Mouse (Mus musculus) megakaryocyte, embryonic 14.5 days (primary cell): ENCODE measurements at regions not wholly inside any gene's neighbourhood (a gene's known extent, or its start where the extent isn't known, plus 50 kb on each side); places are given as distances from the start of the nearest gene placed in this dataset.
A peak's percentile ranks its signal among the peaks of the same experiment; 100 is the strongest.

Experiments
- H3K27me3 ChIP-seq: replicated peaks from 2 replicates; pipeline ENCODE3; 2012; ENCODE audit warnings: inconsistent platforms
- H3K36me3 ChIP-seq: replicated peaks from 2 replicates; pipeline ENCODE3; 2012; ENCODE audit warnings: low read length, inconsistent platforms, mixed read lengths
- H3K4me1 ChIP-seq: 2 replicates; pipeline ENCODE4 v1.6.1; 2012; ENCODE audit warnings: inconsistent platforms
- H3K4me3 ChIP-seq: replicated peaks from 2 replicates; pipeline ENCODE3; 2012; ENCODE audit warnings: moderate library complexity, mild to moderate bottlenecking, inconsistent platforms
- H3K9me3 ChIP-seq: 2 replicates; pipeline ENCODE4 v1.6.1; 2012; ENCODE audit warnings: inconsistent platforms
- FLI1 ChIP-seq: IDR thresholded peaks from 2 replicates; pipeline ENCODE4 v1.6.1; 2012; ENCODE audit warnings: low read length, inconsistent platforms, mixed read lengths
- GATA1 ChIP-seq: IDR thresholded peaks from 3 replicates; pipeline ENCODE4 v1.6.1; 2012; ENCODE audit warnings: mixed read lengths, low read length, inconsistent platforms, borderline replicate concordance

DNA sequence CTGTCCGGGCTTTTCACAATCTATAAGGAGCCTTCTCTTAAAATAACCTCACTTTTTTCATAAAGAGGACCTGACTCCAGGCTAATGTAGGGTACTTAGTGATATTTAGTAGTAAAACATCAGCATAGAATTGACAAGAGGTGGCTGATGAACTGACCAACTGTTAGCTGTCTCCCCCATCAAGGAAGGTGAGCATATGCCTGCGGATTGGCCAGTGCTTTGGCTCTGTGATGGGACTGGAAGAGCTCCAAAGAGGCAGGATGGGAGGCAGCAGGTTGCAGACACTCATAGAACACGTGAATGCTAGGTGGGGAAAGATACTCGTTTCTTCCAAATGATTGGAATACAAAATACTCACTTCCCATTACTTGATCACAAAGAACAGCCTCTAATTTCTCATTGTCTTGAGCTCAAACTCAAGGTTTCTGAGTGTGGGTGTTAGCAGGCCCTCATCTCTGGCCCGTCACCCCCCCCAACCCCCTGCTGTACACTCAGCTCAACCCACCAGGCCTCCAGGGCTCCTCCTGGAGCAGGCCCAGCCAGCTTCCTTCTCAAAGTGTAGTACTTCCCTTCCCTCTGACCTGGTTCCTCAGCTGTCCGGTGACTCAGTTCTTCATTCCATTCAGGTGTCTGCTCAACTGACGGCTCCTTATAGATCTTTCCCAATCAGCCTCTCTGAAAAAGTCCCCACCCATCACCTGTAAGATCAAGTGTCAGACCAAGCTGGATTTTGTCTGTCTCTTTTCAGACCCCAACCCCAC, 160.2 kb upstream of the Rbms1 start:
- H3K36me3 ChIP-seq: no peaks in the 10 kb centered on the region
- H3K27me3 ChIP-seq: peaks cover 7% of the 10 kb centered on the region
- TF ChIP-seq GATA1 (no peak), FLI1 (no peak)
- no peak overlapping the region for H3K4me3 ChIP-seq
- H3K9me3 ChIP-seq: no peaks in the 10 kb centered on the region
- 0 out of 2 replicates have a peak, but pooled peaks cover 3% of the 10 kb centered on the region for H3K4me1 ChIP-seq

DNA sequence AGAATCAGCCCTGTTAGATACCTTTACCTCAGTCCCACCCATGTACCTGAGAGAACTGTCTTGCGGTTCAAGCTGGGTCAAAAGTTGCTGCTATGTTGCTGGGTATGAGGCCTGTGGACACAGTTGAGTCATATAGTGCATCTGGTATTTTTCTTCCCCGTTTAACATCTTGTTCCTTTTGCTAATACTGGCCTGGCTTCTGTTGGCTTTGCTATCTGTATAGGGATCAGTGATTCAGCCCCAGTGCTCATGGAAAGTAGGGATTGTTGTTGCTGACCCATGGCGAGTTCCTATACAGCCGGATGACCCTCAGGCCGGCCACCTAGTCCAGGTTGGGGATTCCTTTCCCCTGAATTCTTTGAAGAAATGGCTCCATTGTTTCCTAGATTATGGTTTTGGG, 158.3 kb upstream of the Rbms1 start:
- Histone ChIP-seq H3K9me3 (no peaks in the 10 kb centered on the region), H3K27me3 (peaks cover 2% of the 10 kb centered on the region), H3K36me3 (no peaks in the 10 kb centered on the region), H3K4me3 (no peak overlapping the region), H3K4me1 (peaks cover 17% of the 10 kb centered on the region)
- TF ChIP-seq FLI1 (no peak), GATA1 (no peak)

DNA sequence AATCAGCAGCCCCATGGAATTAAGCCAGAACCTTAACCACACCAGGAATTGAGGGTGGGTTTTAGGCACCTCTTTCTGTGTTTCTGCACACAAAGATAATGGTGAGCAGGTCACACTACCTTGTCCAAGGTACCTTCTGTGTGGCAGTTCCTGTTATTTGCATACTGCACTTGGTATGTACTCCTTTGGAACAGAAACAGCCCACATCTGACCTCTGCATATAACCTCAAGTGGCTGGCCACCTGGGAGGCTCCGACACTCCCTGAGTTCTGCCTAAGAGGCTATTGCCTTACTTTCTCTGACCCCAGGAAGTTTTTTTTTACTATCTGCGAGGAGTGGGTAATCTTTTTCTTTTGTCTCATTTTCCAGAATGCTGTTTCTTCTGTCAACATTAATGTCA, 151.6 kb upstream of the Rbms1 start:
- Histone ChIP-seq H3K27me3 (no peaks in the 10 kb centered on the region), H3K9me3 (no peaks in the 10 kb centered on the region), H3K4me1 (peaks cover 43% of the 10 kb centered on the region), H3K36me3 (no peaks in the 10 kb centered on the region), H3K4me3 (no peak overlapping the region)
- TF ChIP-seq FLI1 (no peak), GATA1 (no peak)

DNA sequence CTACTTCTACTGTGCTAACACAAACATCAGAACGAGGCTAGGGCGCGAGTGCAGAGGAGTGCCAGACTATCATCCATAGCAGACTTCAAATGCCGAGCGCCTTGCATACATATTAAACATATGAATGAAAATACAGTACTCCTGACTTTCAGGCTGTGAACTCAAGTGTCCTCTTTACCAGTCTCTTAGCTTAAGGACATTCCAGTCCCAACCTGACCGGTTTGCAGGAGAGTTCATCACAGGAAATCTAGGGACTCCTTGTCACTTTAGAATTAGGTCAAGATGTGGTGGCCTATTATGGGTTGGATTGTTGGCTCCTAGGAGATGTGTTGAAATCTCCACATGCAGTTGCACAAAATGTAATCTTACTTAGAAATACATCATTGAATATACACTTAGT, 150.9 kb upstream of the Rbms1 start:
- peaks cover 47% of the 10 kb centered on the region for H3K4me1 ChIP-seq
- H3K27me3 ChIP-seq: no peaks in the 10 kb centered on the region
- H3K36me3 ChIP-seq: no peaks in the 10 kb centered on the region
- no peak overlapping the region for H3K4me3 ChIP-seq
- no peak for TF ChIP-seq GATA1
- no peak for TF ChIP-seq FLI1
- H3K9me3 ChIP-seq: no peaks in the 10 kb centered on the region

DNA sequence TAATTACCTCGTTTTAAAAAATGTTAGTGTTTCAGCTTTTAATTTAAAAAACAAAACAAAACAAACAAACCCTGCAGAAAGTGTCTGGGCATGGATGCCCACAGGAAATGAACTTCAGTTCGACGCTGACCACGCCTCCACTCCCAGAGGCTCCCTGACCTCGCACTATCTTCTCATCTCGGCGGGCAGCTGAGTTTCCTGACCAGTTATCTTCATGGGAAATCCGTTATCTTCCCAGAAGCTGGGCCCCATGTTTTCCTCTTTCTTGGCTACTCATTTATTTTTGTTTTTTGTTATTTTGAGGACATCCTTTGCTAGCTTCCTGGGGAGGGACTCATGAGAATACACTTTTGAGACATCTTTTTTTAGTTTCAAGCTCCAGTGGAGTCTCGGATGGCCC, 147.6 kb upstream of the Rbms1 start:
- peaks cover 33% of the 10 kb centered on the region for H3K4me1 ChIP-seq
- H3K4me3 ChIP-seq: peak overlapping the region; percentile 80
- H3K36me3 ChIP-seq: no peaks in the 10 kb centered on the region
- TF ChIP-seq GATA1 (no peak), FLI1 (no peak)
- H3K27me3 ChIP-seq: no peaks in the 10 kb centered on the region
- no peaks in the 10 kb centered on the region for H3K9me3 ChIP-seq

DNA sequence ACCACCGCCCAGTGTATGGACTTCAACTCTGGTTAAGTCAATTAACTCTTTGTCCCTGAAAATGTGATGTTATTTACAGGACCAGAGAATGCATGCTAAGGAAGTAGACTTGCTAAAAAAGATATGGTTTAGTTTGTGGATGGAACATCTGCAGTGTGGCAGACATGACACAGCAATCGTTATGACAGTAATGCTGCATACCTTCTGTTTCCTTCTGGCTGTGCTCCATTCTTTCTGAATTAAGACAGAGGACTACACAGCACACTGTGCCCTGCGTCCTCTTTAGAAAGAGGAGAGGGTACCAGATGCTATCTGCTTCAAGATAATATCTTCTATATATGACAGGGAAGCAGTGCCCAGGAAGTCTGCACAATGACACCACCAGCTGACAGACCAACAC, 146.6 kb upstream of the Rbms1 start:
- Histone ChIP-seq H3K4me3 (peak overlapping the region; percentile 29), H3K36me3 (no peaks in the 10 kb centered on the region), H3K4me1 (peaks cover 38% of the 10 kb centered on the region), H3K27me3 (no peaks in the 10 kb centered on the region), H3K9me3 (no peaks in the 10 kb centered on the region)
- TF ChIP-seq FLI1: no peak

DNA sequence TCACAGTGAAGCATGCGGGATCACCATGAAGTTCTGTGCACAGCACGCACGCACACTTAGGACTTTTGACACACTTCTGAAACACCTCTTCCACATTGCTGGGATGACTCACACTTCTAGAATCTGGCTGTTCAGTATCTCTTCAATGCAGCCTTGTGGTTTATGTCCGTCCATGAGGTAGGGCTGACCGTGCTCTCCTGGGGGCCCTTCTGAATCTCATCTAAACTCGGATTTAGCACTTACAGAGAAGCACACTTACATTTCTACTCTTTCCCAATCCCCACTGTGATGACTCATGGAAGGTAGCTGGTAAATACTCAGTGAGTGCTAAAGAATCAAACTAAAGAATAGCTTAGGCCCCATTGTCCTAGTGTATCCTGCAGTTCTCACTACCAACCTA, 142.2 kb upstream of the Rbms1 start:
- Histone ChIP-seq H3K4me3 (no peak overlapping the region), H3K4me1 (peaks cover 23% of the 10 kb centered on the region), H3K9me3 (no peaks in the 10 kb centered on the region), H3K36me3 (no peaks in the 10 kb centered on the region), H3K27me3 (no peaks in the 10 kb centered on the region)
- TF ChIP-seq FLI1 (no peak), GATA1 (no peak)

DNA sequence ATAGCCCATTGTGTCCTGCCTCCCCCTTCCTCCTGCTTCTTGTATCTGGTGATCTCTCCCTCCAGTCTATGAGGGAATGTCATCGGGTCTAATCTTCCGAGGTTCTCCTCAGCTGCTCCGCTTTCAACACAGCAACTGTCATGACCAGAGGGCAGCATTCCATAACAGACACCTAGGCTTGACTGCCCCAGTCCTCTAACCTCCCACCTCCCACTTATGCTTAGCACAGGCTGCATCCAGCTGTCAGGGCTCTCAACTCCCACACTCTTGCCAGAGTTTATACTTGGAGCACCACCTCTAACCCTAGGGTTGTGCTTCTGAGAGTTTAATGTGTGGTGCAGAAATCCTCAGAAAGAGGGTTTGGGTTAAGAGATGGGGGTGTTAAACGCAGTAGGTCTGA, 137.9 kb upstream of the Rbms1 start:
- H3K4me3 ChIP-seq: no peak overlapping the region
- no peaks in the 10 kb centered on the region for H3K27me3 ChIP-seq
- no peak for TF ChIP-seq FLI1
- TF ChIP-seq GATA1: no peak
- H3K9me3 ChIP-seq: no peaks in the 10 kb centered on the region
- no peaks in the 10 kb centered on the region for H3K36me3 ChIP-seq
- peaks cover 30% of the 10 kb centered on the region for H3K4me1 ChIP-seq

DNA sequence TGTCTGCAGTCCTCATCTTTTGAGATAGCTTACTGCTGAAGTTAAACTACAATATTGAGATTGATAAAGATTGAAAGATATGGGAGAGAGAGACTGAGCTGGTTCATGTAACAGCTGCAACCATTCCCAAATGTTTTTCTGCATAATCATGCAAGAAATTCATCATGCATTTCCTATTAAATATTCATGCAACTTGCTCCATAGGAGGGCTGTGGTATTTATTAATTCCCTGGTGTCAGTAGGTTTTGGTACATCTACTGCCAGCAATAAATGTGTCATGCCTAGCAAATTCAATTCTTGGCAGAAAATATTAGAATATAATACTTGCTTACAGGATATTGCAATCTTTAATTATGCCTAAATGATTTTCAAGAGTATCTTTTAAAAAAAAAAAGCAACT, 125.5 kb upstream of the Rbms1 start:
- Histone ChIP-seq H3K36me3 (no peaks in the 10 kb centered on the region), H3K9me3 (no peaks in the 10 kb centered on the region), H3K4me3 (no peak overlapping the region), H3K4me1 (peaks cover 8% of the 10 kb centered on the region), H3K27me3 (peaks cover 2% of the 10 kb centered on the region)
- TF ChIP-seq FLI1 (no peak), GATA1 (no peak)

DNA sequence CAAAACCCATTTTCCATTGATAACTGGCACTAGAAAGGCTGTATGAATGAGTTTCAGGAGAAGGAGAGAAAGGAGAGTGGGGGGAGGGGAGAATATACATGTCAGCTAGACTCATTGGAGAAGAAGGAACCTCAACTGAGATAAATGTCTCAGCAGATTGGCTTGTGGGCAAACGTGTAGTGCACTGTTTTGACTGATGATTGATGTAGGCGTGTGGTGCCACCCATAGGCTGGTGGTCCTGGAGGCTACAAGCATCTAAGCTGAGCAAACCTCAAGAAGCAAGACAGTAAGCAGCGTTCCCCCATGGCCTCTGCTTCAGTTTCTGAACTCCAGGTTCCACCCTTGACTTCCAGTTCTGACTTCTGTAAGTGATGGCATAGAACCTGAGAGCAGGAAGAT, 121.8 kb upstream of the Rbms1 start:
- TF ChIP-seq GATA1 (no peak), FLI1 (no peak)
- Histone ChIP-seq H3K4me1 (peaks cover 11% of the 10 kb centered on the region), H3K27me3 (peaks cover 2% of the 10 kb centered on the region), H3K4me3 (no peak overlapping the region), H3K36me3 (no peaks in the 10 kb centered on the region), H3K9me3 (no peaks in the 10 kb centered on the region)

DNA sequence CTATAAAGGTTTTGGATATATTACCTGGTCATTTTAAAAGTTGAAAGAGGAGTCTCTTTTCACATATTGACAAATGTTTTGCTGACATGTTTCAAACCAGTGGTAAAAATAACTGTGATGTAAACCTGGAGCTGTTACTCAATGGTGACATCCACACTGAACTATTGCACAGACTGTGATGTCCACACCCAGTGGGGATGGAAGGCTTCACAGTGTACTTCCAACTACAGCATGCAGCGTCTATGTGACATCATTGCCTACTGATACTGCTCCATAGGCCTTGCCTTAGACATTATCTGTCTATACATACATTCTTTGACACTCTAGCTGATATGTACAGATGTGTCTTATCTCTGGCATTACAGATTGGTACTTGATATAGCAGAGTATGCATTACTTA, 120.1 kb upstream of the Rbms1 start:
- Histone ChIP-seq H3K36me3 (no peaks in the 10 kb centered on the region), H3K9me3 (no peaks in the 10 kb centered on the region), H3K4me1 (peaks cover 11% of the 10 kb centered on the region), H3K27me3 (peaks cover 2% of the 10 kb centered on the region), H3K4me3 (no peak overlapping the region)
- TF ChIP-seq GATA1: no peak
- TF ChIP-seq FLI1: no peak
